Mouse (Mus musculus) natural killer cell, adult 2 months (primary cell): ENCODE data around the gene Syt8.

Source experiments
- DNase-seq, 2 experiments: peaks; one replicate each; pipeline ENCODE4 v3.0.0; 2022; ENCODE audit warnings: low spot score in 2 of 2

The Syt8 gene

GRCm38 (mm10) chr7:142445324-142445723 is 10.7 kb downstream of the Syt8 start:
- DNase-seq, result no peak

- DNase-seq, result no peak
These were observed 11.6 kb downstream of the Syt8 start for GRCm38 (mm10) chr7:142446264-142446663.

- DNase-seq, result no peak
These were observed 14.5 kb downstream of the Syt8 start for GRCm38 (mm10) chr7:142449038-142449617.

GRCm38 (mm10) chr7:142454706-142455105 is 20.1 kb downstream of the Syt8 start:
- DNase-seq, result no peak

GRCm38 (mm10) chr7:142455251-142455650 is 20.6 kb downstream of the Syt8 start:
- DNase-seq, result no peak

GRCm38 (mm10) chr7:142456806-142457205 is 22.2 kb downstream of the Syt8 start:
- no peak for DNase-seq

- DNase-seq, result no peak
These were observed 22.7 kb downstream of the Syt8 start for GRCm38 (mm10) chr7:142457227-142457811.

GRCm38 (mm10) chr7:142458026-142458425 is 23.4 kb downstream of the Syt8 start:
- DNase-seq, result no peak

GRCm38 (mm10) chr7:142458676-142459298 is 24.1 kb downstream of the Syt8 start:
- no peak for DNase-seq

- DNase-seq, result no peak
These were observed 24.6 kb downstream of the Syt8 start for GRCm38 (mm10) chr7:142459299-142459691.

- DNase-seq, result peak in 1 of 2 experiments; percentile 40
These were observed 26.0 kb downstream of the Syt8 start, which contains the start of gene Lsp1 for GRCm38 (mm10) chr7:142460636-142461077. Gene Lsp1, plus strand, starts transcription at chr7:142460809.

- peak; percentile 42 to 44 for DNase-seq
These were observed 26.8 kb downstream of the Syt8 start for GRCm38 (mm10) chr7:142461446-142461845.

GRCm38 (mm10) chr7:142462190-142462589 is 27.5 kb downstream of the Syt8 start:
- no peak for DNase-seq

- DNase-seq, result peak; percentile 55 to 73
These were observed 28.0 kb downstream of the Syt8 start for GRCm38 (mm10) chr7:142462594-142463078.

GRCm38 (mm10) chr7:142470171-142470691 is 35.6 kb downstream of the Syt8 start:
- DNase-seq, result no peak

- DNase-seq, result no peak
These were observed 36.3 kb downstream of the Syt8 start for GRCm38 (mm10) chr7:142470808-142471413.

GRCm38 (mm10) chr7:142471414-142471861 is 36.8 kb downstream of the Syt8 start:
- no peak for DNase-seq

- DNase-seq, result no peak
These were observed 37.4 kb downstream of the Syt8 start for GRCm38 (mm10) chr7:142471884-142472570.

- DNase-seq, result no peak
These were observed 38.3 kb downstream of the Syt8 start for GRCm38 (mm10) chr7:142472936-142473335.

GRCm38 (mm10) chr7:142473476-142473875 is 38.8 kb downstream of the Syt8 start:
- no peak for DNase-seq

GRCm38 (mm10) chr7:142474799-142475198 is 40.1 kb downstream of the Syt8 start:
- DNase-seq, result no peak

- no peak for DNase-seq
These were observed 41.0 kb downstream of the Syt8 start for GRCm38 (mm10) chr7:142475641-142476040.
